7 mouse cellular contexts compared by ENCODE assay signal in the genomic region with DNA sequence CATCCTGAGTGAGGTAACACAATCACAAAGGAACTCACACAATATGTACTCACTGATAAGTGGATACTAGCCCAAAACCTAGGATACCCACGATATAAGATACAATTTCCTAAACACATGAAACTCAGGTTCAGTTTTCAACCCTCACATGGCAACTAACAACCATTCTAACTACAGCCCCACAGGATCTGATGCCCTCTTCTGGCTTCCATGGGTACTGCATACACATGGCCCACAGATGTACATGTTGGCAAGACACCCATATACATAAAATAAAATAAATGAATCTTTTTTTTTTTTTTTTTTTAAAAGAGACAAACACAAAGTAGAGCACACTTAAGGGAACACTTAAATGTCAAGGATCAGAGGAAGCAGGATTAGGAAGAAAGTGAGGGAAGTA. TPM values are rescaled to one million over a fixed set of nuclear protein-coding genes. Genes with fewer than 3 reads are reported as not detected.
A peak's percentile ranks its signal among the peaks of the same experiment; 100 is the strongest.
DNase-seq lines count a peak whose midpoint lies in the region; ATAC-seq and TF ChIP-seq lines count a peak whose summit lies in the region.
"Not testable (repeated sequence)": the region's sequence is repeated elsewhere in the genome, so short reads cannot be mapped to it uniquely, and the experiment has no call there.

No protein-coding gene starts in this region.

- ATAC-seq in hindbrain, postnatal 0 days; midbrain, postnatal 0 days (ENCODE audit: low FRiP score): not testable (repeated sequence)

- H3K36me3 ChIP-seq in E14TG2a.4 (ENCODE audit: insufficient read depth, low read length) = peaks cover 58% of the 10 kb centered on the region
- H3K36me3 ChIP-seq in hindbrain, postnatal 0 days (ENCODE audit: insufficient read depth, low read length) = peaks cover 26% of the 10 kb centered on the region
- peaks cover 26% of the 10 kb centered on the region for H3K36me3 ChIP-seq in liver, adult 2 months (ENCODE audit: control insufficient read depth, insufficient read depth, low read length)
- peaks cover 18% of the 10 kb centered on the region; the same call in 1 of the 2 replicates for H3K36me3 ChIP-seq in midbrain, postnatal 0 days (ENCODE audit: insufficient read depth, low read length)

- DNase-seq in T-cell, adult 2 months (ENCODE audit: low spot score) = peak; percentile 28
- peak; percentile 21 for DNase-seq in c-Kit-positive CD71-positive TER-119-positive erythroid progenitor cells, embryonic 14.5 days (ENCODE audit: low spot score)
- not testable (repeated sequence) for DNase-seq in hindbrain, postnatal 0 days (ENCODE audit: low spot score); midbrain, postnatal 0 days (ENCODE audit: low spot score)
- DNase-seq in liver, adult 2 months (ENCODE audit: extremely low read depth, low read depth, low spot score) = peak; percentile 16
- peak; percentile 39 for DNase-seq in thymus, postnatal 0 days (ENCODE audit: low spot score)

- not testable (repeated sequence) for H3K9ac ChIP-seq in hindbrain, postnatal 0 days (replicated peaks; ENCODE audit: low read length); liver, adult 2 months (ENCODE audit: low read depth, low read length); midbrain, postnatal 0 days (replicated peaks; ENCODE audit: low read length, poor library complexity, severe bottlenecking)

- H3K4me1 ChIP-seq in E14TG2a.4 (replicated peaks; ENCODE audit: low read depth, low read length); hindbrain, postnatal 0 days (ENCODE audit: insufficient read depth, low read length); liver, adult 2 months (ENCODE audit: control insufficient read depth, insufficient read depth, low read length); midbrain, postnatal 0 days (ENCODE audit: insufficient read depth, low read length): not testable (repeated sequence)

- not testable (repeated sequence) for H3K9me3 ChIP-seq in E14TG2a.4 (ENCODE audit: low read length); hindbrain, postnatal 0 days (ENCODE audit: low read length); midbrain, postnatal 0 days (ENCODE audit: low read length)

- not testable (repeated sequence) for H3K4me3 ChIP-seq in E14TG2a.4 (replicated peaks; ENCODE audit: low read length); hindbrain, postnatal 0 days (ENCODE audit: low read length); liver, adult 2 months (ENCODE audit: insufficient read depth, low read depth, low read length); midbrain, postnatal 0 days (ENCODE audit: low read depth, low read length)

- peak; percentile 68 for TF ChIP-seq CTCF in E14TG2a.4 (conservative IDR thresholded peaks at IDR 0.05; ENCODE audit: low read length)
- peak; percentile 24; the same call in 1 of the 2 replicates for TF ChIP-seq CTCF in hindbrain, postnatal 0 days (IDR thresholded peaks at IDR 0.05; ENCODE audit: low read depth)
- TF ChIP-seq CTCF in liver, adult 2 months (IDR thresholded peaks at IDR 0.05; ENCODE audit: low read depth, low read length) = peak; percentile 39; the same call in 1 of the 2 replicates
- TF ChIP-seq CTCF in midbrain, postnatal 0 days (IDR thresholded peaks at IDR 0.05) = peak; percentile 31; the same call in 1 of the 2 replicates

- H3K79me2 ChIP-seq in liver, adult 2 months (ENCODE audit: control insufficient read depth, insufficient read depth, low read length) = not testable (repeated sequence)

- WGBS in hindbrain, postnatal 0 days = 95% methylated on average over 1 of the region's 1 CpGs
- 100% methylated on average over 1 of the region's 1 CpGs for WGBS in liver, adult 2 months
- 100% methylated on average over 1 of the region's 1 CpGs for WGBS in midbrain, postnatal 0 days

- H3K27me3 ChIP-seq in E14TG2a.4 (ENCODE audit: insufficient read depth, low read length); hindbrain, postnatal 0 days (ENCODE audit: insufficient read depth, low read length); liver, adult 2 months (ENCODE audit: control insufficient read depth, insufficient read depth, low read length); midbrain, postnatal 0 days (ENCODE audit: insufficient read depth, low read length): not testable (repeated sequence)

- TF ChIP-seq POLR2A in liver, adult 2 months (IDR thresholded peaks at IDR 0.05; ENCODE audit: extremely low read depth, insufficient read depth, low read length) = not testable (repeated sequence)

- H3K4me2 ChIP-seq in hindbrain, postnatal 0 days (ENCODE audit: low read depth, low read length); midbrain, postnatal 0 days (ENCODE audit: low read depth, low read length, poor library complexity, severe bottlenecking): not testable (repeated sequence)

- not testable (repeated sequence) for H3K27ac ChIP-seq in hindbrain, postnatal 0 days; liver, adult 2 months (replicated peaks; ENCODE audit: insufficient read depth, low read depth, low read length); midbrain, postnatal 0 days (ENCODE audit: low read depth, low read length)

RNA-seq across cellular contexts. Expression of a gene that starts 49.7 kb away (rescaled TPM):
- total RNA-seq in hindbrain, postnatal 0 days (2014; rRNA removed) = 0.75 and 1.5 TPM in 2 replicates
- polyA plus RNA-seq in hindbrain, postnatal 0 days (2015; fragmentation: Nextera tagmentation; extraction: Ambion mirVana) = 1.2 TPM in 2 replicates
- total RNA-seq in liver, adult 2 months (2014; rRNA removed) = 15.6 and 16.6 TPM in 2 replicates
- polyA plus RNA-seq in liver, adult 2 months (2012; rRNA removed) = 14.4 and 20.7 TPM in 2 replicates
- total RNA-seq in midbrain, postnatal 0 days (2014; rRNA removed) = 3.9 and 5.3 TPM in 2 replicates
- 0.63 and 0.67 TPM in 2 replicates for polyA plus RNA-seq in midbrain, postnatal 0 days (2015; fragmentation: Nextera tagmentation; extraction: Ambion mirVana)
- 22.2 and 23.5 TPM in 2 replicates for polyA plus RNA-seq in thymus, postnatal 0 days (2015; fragmentation: Nextera tagmentation; extraction: Ambion mirVana)
